Mouse (Mus musculus) erythroid progenitor cell, adult 5-6 weeks (primary cell): ENCODE data around the gene Gm4756. TPM values are rescaled to one million over a fixed set of nuclear protein-coding genes. Genes with fewer than 3 reads are reported as not detected.
A peak's percentile ranks its signal among the peaks of the same experiment; 100 is the strongest.
"Not testable (repeated sequence)": the region's sequence is repeated elsewhere in the genome, so short reads cannot be mapped to it uniquely, and the experiment has no call there.

Source experiments
- ATAC-seq: replicated peaks from 2 replicates; pipeline ENCODE4 v1.8.0; 2016; ENCODE audit warnings: moderate number of reproducible peaks, mild to moderate bottlenecking, moderate TSS enrichment, inconsistent platforms; ENCODE audit not compliant: poor library complexity, low FRiP score, severe bottlenecking
- total RNA-seq, 2 experiments: library from RNA; stranded (forward) in 1 of 2; stranded (reverse) in 1 of 2; fragments of 150-400 nt in 1 of 2; fragments of 186-747, 209-891 nt in 1 of 2; gene quantifications; 2 replicates each; pipeline versions ENCODE4 v1.2.3 to v1.2.4; 2015 to 2017; ENCODE audit warnings: low replicate concordance in 2 of 2

Gm4756 gene
- total RNA-seq, 2 experiments from 2014 or later: not detected

- ATAC-seq: peak; percentile 34; the same call in 1 of the 2 replicates
Measured at GRCm38 (mm10) chr12:72664020-72664734, 14.7 kb upstream of the Gm4756 start.

- no peak for ATAC-seq
Measured at GRCm38 (mm10) chr12:72655775-72656174, 6.3 kb upstream of the Gm4756 start.

GRCm38 (mm10) chr12:72654698-72655097 lies 5.2 kb upstream of the Gm4756 start:
- no peak for ATAC-seq

- no peak for ATAC-seq
Measured at GRCm38 (mm10) chr12:72648921-72649320, 540 bp downstream of the Gm4756 start.

- no peak for ATAC-seq
Measured at GRCm38 (mm10) chr12:72638025-72638424, 11.4 kb downstream of the Gm4756 start.

GRCm38 (mm10) chr12:72628751-72629150 lies 20.7 kb downstream of the Gm4756 start:
- ATAC-seq: no peak

- ATAC-seq: no peak
Measured at GRCm38 (mm10) chr12:72622853-72623496, 26.5 kb downstream of the Gm4756 start.

GRCm38 (mm10) chr12:72621441-72621840 lies 28.0 kb downstream of the Gm4756 start:
- no peak for ATAC-seq

GRCm38 (mm10) chr12:72620856-72621255 lies 28.6 kb downstream of the Gm4756 start:
- no peak for ATAC-seq

- no peak for ATAC-seq
Measured at GRCm38 (mm10) chr12:72612053-72612452, 37.4 kb downstream of the Gm4756 start.

GRCm38 (mm10) chr12:72598731-72599130 lies 50.7 kb downstream of the Gm4756 start:
- ATAC-seq: not testable (repeated sequence)

- no peak for ATAC-seq
Measured at GRCm38 (mm10) chr12:72594001-72594400, 55.5 kb downstream of the Gm4756 start.

- no peak for ATAC-seq
Measured at GRCm38 (mm10) chr12:72592991-72593390, 56.5 kb downstream of the Gm4756 start.

- no peak for ATAC-seq
Measured at GRCm38 (mm10) chr12:72585339-72585738, 64.1 kb downstream of the Gm4756 start.

GRCm38 (mm10) chr12:72583099-72583498 lies 66.4 kb downstream of the Gm4756 start:
- ATAC-seq: no peak

- ATAC-seq: no peak
Measured at GRCm38 (mm10) chr12:72582021-72582420, 67.4 kb downstream of the Gm4756 start.

- no peak for ATAC-seq
Measured at GRCm38 (mm10) chr12:72564281-72564795, 85.1 kb downstream of the Gm4756 start.

- no peak for ATAC-seq
Measured at GRCm38 (mm10) chr12:72554347-72554746, 95.1 kb downstream of the Gm4756 start.

GRCm38 (mm10) chr12:72538571-72538970 lies 110.9 kb downstream of the Gm4756 start:
- no peak for ATAC-seq

GRCm38 (mm10) chr12:72536021-72536597 lies 113.4 kb downstream of the Gm4756 start, which contains the start of gene Pcnx4:
Pcnx4 (plus strand) TSS chr12:72536383.
- peak; percentile 100 for ATAC-seq

GRCm38 (mm10) chr12:72535599-72535998 lies 113.9 kb downstream of the Gm4756 start:
- no peak for ATAC-seq
